Mouse (Mus musculus) heart, embryonic 12.5 days (tissue): ENCODE data around the gene 4930558K02Rik. TPM values are rescaled to one million over a fixed set of nuclear protein-coding genes. Genes with fewer than 3 reads are reported as not detected.

Experiments used
- ATAC-seq: fragments of 200-750 bp; cut with Nextera tagmentation; 2 replicates; pipeline ENCODE4 v1.8.0; 2017; ENCODE audit warnings: moderate TSS enrichment, moderate library complexity; ENCODE audit not compliant: insufficient number of reproducible peaks, low FRiP score
- H3K27ac ChIP-seq: fragments of 300-500 bp; sonication (generic); 2 replicates; pipeline ENCODE4 v1.5.1; 2016; ENCODE audit warnings: mild to moderate bottlenecking, moderate library complexity; ENCODE audit not compliant: poor library complexity, severe bottlenecking
- H3K27me3 ChIP-seq: fragments of 300-500 bp; sonication (generic); replicated peaks from 2 replicates; pipeline ENCODE4 v1.6.1; 2016; ENCODE audit warnings: mild to moderate bottlenecking, moderate library complexity
- H3K36me3 ChIP-seq: fragments of 300-500 bp; sonication (generic); 2 replicates; pipeline ENCODE4 v1.6.1; 2016; ENCODE audit warnings: mild to moderate bottlenecking, moderate library complexity
- H3K4me1 ChIP-seq: fragments of 300-500 bp; sonication (generic); replicated peaks from 2 replicates; pipeline ENCODE4 v1.6.1; 2016; ENCODE audit warnings: mild to moderate bottlenecking
- H3K4me2 ChIP-seq: fragments of 300-500 bp; sonication (generic); 2 replicates; pipeline ENCODE4 v1.6.1; 2016; ENCODE audit warnings: mild to moderate bottlenecking, moderate library complexity
- H3K4me3 ChIP-seq: fragments of 300-500 bp; sonication (generic); 2 replicates; pipeline ENCODE4 v1.5.1; 2016; ENCODE audit warnings: mild to moderate bottlenecking
- H3K9ac ChIP-seq: fragments of 300-500 bp; sonication (generic); 2 replicates; pipeline ENCODE4 v1.6.1; 2016; ENCODE audit warnings: mild to moderate bottlenecking, moderate library complexity
- H3K9me3 ChIP-seq: fragments of 300-500 bp; sonication (generic); replicated peaks from 2 replicates; pipeline ENCODE4 v1.6.1; 2016; ENCODE audit warnings: mild to moderate bottlenecking, moderate library complexity
- whole genome bisulfite sequencing: fragments of 180-500 bp; shearing (Covaris S2); methylation state at CpG from one replicate; pipeline ENCODE4 v1.1.7; 2016; 5-methylcytosine and 5-hydroxymethylcytosine counted together
- polyA plus RNA-seq: library from polyadenylated mRNA; unstranded; fragments of >200 nt; fragmentation: Nextera tagmentation; extraction: Ambion mirVana; gene quantifications from 2 replicates; pipeline ENCODE4 v1.2.1, GENCODE M21; 2016

Gene 4930558K02Rik
- polyA plus RNA-seq, 1 experiment from 2014 or later, result not detected

DNA sequence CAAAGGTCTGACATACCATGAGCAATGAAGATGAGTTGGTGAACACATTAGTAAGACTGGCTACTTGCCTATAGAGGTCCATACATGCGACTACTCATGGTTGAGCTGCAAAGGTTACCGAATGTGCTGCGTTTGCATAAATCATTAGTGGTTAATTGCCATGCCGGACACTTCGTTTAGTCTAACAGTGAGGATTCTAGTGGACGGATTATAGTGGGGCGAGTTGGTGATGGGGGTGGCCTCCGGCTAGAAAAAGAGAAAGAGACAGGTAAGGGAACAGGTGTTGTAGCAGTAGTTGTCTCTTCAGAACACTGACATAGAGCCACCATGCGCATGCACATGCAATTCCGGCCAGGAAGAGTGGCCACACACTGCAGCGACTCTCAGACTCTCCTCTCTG, 12.4 kb upstream of the 4930558K02Rik start:
- Histone ChIP-seq H3K9ac (no peak overlapping the region), H3K9me3 (no peaks in the 10 kb centered on the region), H3K4me2 (no peak overlapping the region), H3K27me3 (no peaks in the 10 kb centered on the region), H3K4me1 (no peaks in the 10 kb centered on the region), H3K27ac (no peak overlapping the region), H3K36me3 (no peaks in the 10 kb centered on the region), H3K4me3 (no peak overlapping the region)
- ATAC-seq, result no peak
- 93% methylated on average over 11 of the region's 11 CpGs for whole genome bisulfite sequencing

DNA sequence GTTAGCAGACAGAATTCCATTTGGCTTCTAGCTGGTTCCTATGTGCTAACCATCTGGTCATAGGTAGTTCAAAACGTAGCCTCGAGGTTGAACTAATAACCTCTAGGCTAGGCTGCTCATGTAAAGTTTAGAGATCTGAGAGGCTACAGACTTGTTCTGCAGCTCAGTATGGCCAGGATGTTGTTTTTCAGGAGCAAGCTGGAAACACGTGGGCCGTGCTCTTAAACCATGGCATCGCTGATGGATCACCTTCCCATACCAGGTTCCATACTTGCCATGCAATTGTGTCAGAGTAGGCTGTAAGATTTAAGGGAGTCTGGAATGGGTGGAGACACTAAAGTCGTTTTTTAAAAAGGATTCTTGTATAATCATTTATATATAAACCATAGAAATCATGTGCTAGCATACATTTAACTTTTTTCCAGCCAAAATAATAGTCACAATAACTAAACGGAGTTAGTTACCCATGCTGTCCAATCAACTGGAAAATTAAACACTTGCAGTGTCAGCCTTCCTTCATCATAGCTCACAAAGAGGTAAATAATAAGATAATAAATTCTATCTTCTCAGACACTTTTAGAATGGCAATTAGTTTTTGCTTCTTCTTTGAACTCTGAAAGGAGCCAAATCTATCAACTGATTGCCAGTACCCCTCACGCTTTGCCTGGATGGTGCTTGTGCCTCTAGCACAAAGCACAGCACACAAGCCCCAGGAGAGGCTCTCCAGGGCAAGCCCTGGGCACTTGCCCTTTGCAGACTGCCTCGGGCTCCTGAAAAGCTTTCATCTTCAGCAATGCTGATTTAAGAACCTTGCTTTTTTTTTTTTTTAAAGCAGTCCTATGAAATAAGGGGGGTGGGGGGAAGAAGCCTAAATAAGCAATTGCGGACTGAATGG, 11.5 kb upstream of the 4930558K02Rik start:
- ATAC-seq, result no peak
- 76% methylated on average over 10 of the region's 10 CpGs for WGBS
- no peak overlapping the region for H3K4me2 ChIP-seq

GRCm38 (mm10) chr1:161983979-161984566, 4.6 kb upstream of the 4930558K02Rik start:
- Histone ChIP-seq H3K36me3 (no peaks in the 10 kb centered on the region), H3K4me3 (no peak overlapping the region), H3K4me1 (no peaks in the 10 kb centered on the region), H3K27ac (no peak overlapping the region), H3K9ac (no peak overlapping the region), H3K27me3 (no peaks in the 10 kb centered on the region), H3K9me3 (no peaks in the 10 kb centered on the region), H3K4me2 (no peak overlapping the region)
- ATAC-seq, result no peak
- 53% methylated on average over 4 of the region's 4 CpGs for WGBS

More for the DNA sequence above, 11.5 kb upstream of the 4930558K02Rik start:
- H3K27me3 ChIP-seq, result no peaks in the 10 kb centered on the region
- H3K27ac ChIP-seq, result no peak overlapping the region
- H3K36me3 ChIP-seq, result no peaks in the 10 kb centered on the region
- H3K4me1 ChIP-seq, result no peaks in the 10 kb centered on the region
- no peak overlapping the region for H3K9ac ChIP-seq
- no peak overlapping the region for H3K4me3 ChIP-seq
- no peaks in the 10 kb centered on the region for H3K9me3 ChIP-seq

- no peak overlapping the region for H3K4me2 ChIP-seq
- H3K9me3 ChIP-seq, result no peaks in the 10 kb centered on the region
- H3K27me3 ChIP-seq, result no peaks in the 10 kb centered on the region
- 76% methylated on average over 6 of the region's 6 CpGs for WGBS
- H3K27ac ChIP-seq, result no peak overlapping the region
- ATAC-seq, result no peak
- H3K4me3 ChIP-seq, result no peak overlapping the region
- H3K9ac ChIP-seq, result no peak overlapping the region
- H3K4me1 ChIP-seq, result no peaks in the 10 kb centered on the region
- no peaks in the 10 kb centered on the region for H3K36me3 ChIP-seq
Observed at GRCm38 (mm10) chr1:161983451-161983850, 4.0 kb upstream of the 4930558K02Rik start.

- no peak for ATAC-seq
- 78% methylated on average over 9 of the region's 9 CpGs for WGBS
- Histone ChIP-seq H3K27me3 (no peaks in the 10 kb centered on the region), H3K9me3 (no peaks in the 10 kb centered on the region), H3K4me1 (peaks cover 8% of the 10 kb centered on the region), H3K9ac (no peak overlapping the region), H3K36me3 (no peaks in the 10 kb centered on the region), H3K27ac (no peak overlapping the region), H3K4me2 (no peak overlapping the region), H3K4me3 (no peak overlapping the region)
Observed at GRCm38 (mm10) chr1:161980626-161981298, 1.3 kb upstream of the 4930558K02Rik start.

GRCm38 (mm10) chr1:161980046-161980445, 610 bp upstream of the 4930558K02Rik start:
- H3K36me3 ChIP-seq, result no peaks in the 10 kb centered on the region
- 72% methylated on average over 2 of the region's 2 CpGs for WGBS
- no peak overlapping the region for H3K27ac ChIP-seq
- peaks cover 8% of the 10 kb centered on the region for H3K4me1 ChIP-seq
- no peaks in the 10 kb centered on the region for H3K27me3 ChIP-seq
- no peak for ATAC-seq
- no peak overlapping the region for H3K4me3 ChIP-seq
- H3K4me2 ChIP-seq, result no peak overlapping the region
- no peak overlapping the region for H3K9ac ChIP-seq
- H3K9me3 ChIP-seq, result no peaks in the 10 kb centered on the region

DNA sequence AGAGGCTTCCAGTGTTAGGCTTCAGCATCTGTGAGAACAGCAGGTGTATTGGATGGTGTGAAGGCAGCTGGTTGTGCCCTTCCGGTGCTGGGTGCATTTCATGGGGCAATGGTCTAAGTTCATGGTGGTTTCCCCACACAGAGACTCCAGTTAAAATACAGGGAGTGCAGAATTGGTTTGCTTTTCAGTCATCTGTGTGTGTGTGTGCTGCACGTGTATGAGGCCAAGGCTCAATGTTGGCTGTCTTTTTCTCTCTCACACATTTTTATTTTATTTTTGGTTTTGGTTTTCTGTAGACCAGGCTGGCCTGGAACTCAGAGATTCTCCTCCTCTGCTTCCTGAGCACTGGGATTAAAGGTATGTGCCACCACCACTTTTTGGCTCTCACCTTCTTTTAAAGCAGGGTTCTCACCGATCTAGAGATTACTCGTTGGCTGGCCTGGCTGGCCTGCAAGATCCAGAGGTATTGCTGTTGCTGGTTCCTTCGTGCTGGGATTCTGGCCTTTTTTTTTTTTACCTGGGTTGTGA, 1.2 kb downstream of the 4930558K02Rik start:
- Histone ChIP-seq H3K36me3 (no peaks in the 10 kb centered on the region), H3K9ac (no peak overlapping the region), H3K4me1 (peaks cover 15% of the 10 kb centered on the region), H3K4me2 (no peak overlapping the region), H3K27me3 (no peaks in the 10 kb centered on the region), H3K4me3 (no peak overlapping the region), H3K27ac (no peak overlapping the region), H3K9me3 (no peaks in the 10 kb centered on the region)
- 76% methylated on average over 5 of the region's 5 CpGs for WGBS
- ATAC-seq, result no peak

GRCm38 (mm10) chr1:161977331-161977730, 2.1 kb downstream of the 4930558K02Rik start:
- H3K27ac ChIP-seq, result no peak overlapping the region
- H3K9ac ChIP-seq, result no peak overlapping the region
- ATAC-seq, result no peak
- H3K4me2 ChIP-seq, result no peak overlapping the region
- no peaks in the 10 kb centered on the region for H3K9me3 ChIP-seq
- 72% methylated on average over 4 of the region's 4 CpGs for WGBS
- peaks cover 15% of the 10 kb centered on the region for H3K4me1 ChIP-seq
- no peaks in the 10 kb centered on the region for H3K36me3 ChIP-seq
- H3K4me3 ChIP-seq, result no peak overlapping the region
- H3K27me3 ChIP-seq, result no peaks in the 10 kb centered on the region

GRCm38 (mm10) chr1:161976255-161977182, 2.9 kb downstream of the 4930558K02Rik start:
- Histone ChIP-seq H3K27me3 (no peaks in the 10 kb centered on the region), H3K27ac (no peak overlapping the region), H3K36me3 (no peaks in the 10 kb centered on the region), H3K4me1 (peaks cover 15% of the 10 kb centered on the region), H3K4me3 (no peak overlapping the region), H3K4me2 (peak overlapping the region; percentile 23; the same call in 1 of the 2 replicates), H3K9ac (peak overlapping the region; percentile 41; the same call in 1 of the 2 replicates), H3K9me3 (no peaks in the 10 kb centered on the region)
- 46% methylated on average over 16 of the region's 16 CpGs for WGBS
- ATAC-seq, result no peak

- no peak for ATAC-seq
- no peak overlapping the region for H3K4me3 ChIP-seq
- no peak overlapping the region for H3K27ac ChIP-seq
- peaks cover 11% of the 10 kb centered on the region for H3K36me3 ChIP-seq
- no peaks in the 10 kb centered on the region for H3K27me3 ChIP-seq
- WGBS, result 85% methylated on average over 8 of the region's 8 CpGs
- H3K9ac ChIP-seq, result no peak overlapping the region
- H3K4me1 ChIP-seq, result peaks cover 24% of the 10 kb centered on the region
- no peaks in the 10 kb centered on the region for H3K9me3 ChIP-seq
- H3K4me2 ChIP-seq, result no peak overlapping the region
Observed at GRCm38 (mm10) chr1:161972233-161972632, 7.2 kb downstream of the 4930558K02Rik start.
